In genomic region chr4:116165708-116166407, GRCm38 (mm10) we compare ENCODE assay signal across 25 mouse cellular contexts. TPM values are rescaled to one million over a fixed set of nuclear protein-coding genes. Genes with fewer than 3 reads are reported as not detected.
A peak's percentile ranks its signal among the peaks of the same experiment; 100 is the strongest.
DNase-seq lines count a peak whose midpoint lies in the region; ATAC-seq and TF ChIP-seq lines count a peak whose summit lies in the region.
"Had no signal": no experiment of that assay in that cellular context is flagged by ENCODE, and none has a peak within 500 bp of the region (broad histone marks: within the 10 kb centered on the region; RNA-seq: fewer than 3 reads in every experiment).

No protein-coding gene starts in this region.

- no peak overlapping the region for H3K9ac ChIP-seq in lung, embryonic 14.5 days
- H3K9ac ChIP-seq in intestine, postnatal 0 days (ENCODE audit: low read depth, low read length), result no peak overlapping the region
- H3K9ac ChIP-seq in stomach, embryonic 16.5 days (ENCODE audit: low read length), result no peak overlapping the region
- H3K9ac ChIP-seq: embryonic facial prominence, embryonic 12.5 days; hindbrain, embryonic 15.5 days; limb, embryonic 13.5 days; liver, embryonic 12.5 days; midbrain, embryonic 12.5 days had no signal

- H3K36me3 ChIP-seq in lung, embryonic 14.5 days (ENCODE audit: insufficient read depth), result 0 out of 2 replicates have a peak, but pooled peaks cover under 1% of the 10 kb centered on the region
- peaks cover 17% of the 10 kb centered on the region for H3K36me3 ChIP-seq in embryonic facial prominence, embryonic 10.5 days (replicated peaks)
- H3K36me3 ChIP-seq in intestine, postnatal 0 days (ENCODE audit: control insufficient read depth, insufficient read depth), result no peaks in the 10 kb centered on the region
- H3K36me3 ChIP-seq in stomach, embryonic 16.5 days (ENCODE audit: control insufficient read depth, insufficient read depth, low read length), result no peaks in the 10 kb centered on the region
- H3K36me3 ChIP-seq: hindbrain, embryonic 15.5 days; liver, embryonic 12.5 days; midbrain, embryonic 12.5 days had no signal

- peak overlapping the region; percentile 55 for H3K27ac ChIP-seq in lung, embryonic 14.5 days (ENCODE audit: low read depth)
- 0 out of 2 replicates have a peak overlapping the region, but pooled peaks have one; percentile 21 for H3K27ac ChIP-seq in embryonic facial prominence, embryonic 10.5 days (replicated peaks)
- H3K27ac ChIP-seq in intestine, postnatal 0 days (ENCODE audit: low read depth, low read length), result peak overlapping the region; percentile 62
- peak overlapping the region; percentile 87 for H3K27ac ChIP-seq in stomach, embryonic 16.5 days (ENCODE audit: low read length)
- H3K27ac ChIP-seq: embryonic facial prominence, embryonic 12.5 days; heart, embryonic 10.5 days; hindbrain, embryonic 15.5 days; limb, embryonic 13.5 days; liver, embryonic 12.5 days; midbrain, embryonic 12.5 days had no signal

- no peak overlapping the region for H3K4me2 ChIP-seq in lung, embryonic 14.5 days
- H3K4me2 ChIP-seq in intestine, postnatal 0 days (replicated peaks; ENCODE audit: low read depth), result peak overlapping the region; percentile 48
- H3K4me2 ChIP-seq in stomach, embryonic 16.5 days (ENCODE audit: low read depth, low read length), result peak overlapping the region; percentile 38
- H3K4me2 ChIP-seq: embryonic facial prominence, embryonic 12.5 days; hindbrain, embryonic 15.5 days; limb, embryonic 13.5 days; liver, embryonic 12.5 days; midbrain, embryonic 12.5 days had no signal

- no peak overlapping the region for H3K4me3 ChIP-seq in lung, embryonic 14.5 days (ENCODE audit: low read depth, low read length)
- no peak overlapping the region for H3K4me3 ChIP-seq in embryonic facial prominence, embryonic 10.5 days
- peak overlapping the region; percentile 2; the same call in 1 of the 2 replicates for H3K4me3 ChIP-seq in intestine, postnatal 0 days (ENCODE audit: low read depth, low read length)
- H3K4me3 ChIP-seq in stomach, embryonic 16.5 days (replicated peaks; ENCODE audit: low read length), result peak overlapping the region; percentile 9; the same call in 1 of the 2 replicates
- H3K4me3 ChIP-seq: embryonic facial prominence, embryonic 12.5 days; heart, embryonic 10.5 days; hindbrain, embryonic 15.5 days; limb, embryonic 13.5 days; liver, embryonic 12.5 days; midbrain, embryonic 12.5 days had no signal

- TF ChIP-seq CTCF in lung, embryonic 14.5 days (IDR thresholded peaks at IDR 0.05; ENCODE audit: low read depth), result no peak
- TF ChIP-seq CTCF in intestine, postnatal 0 days (IDR thresholded peaks at IDR 0.05; ENCODE audit: low read depth), result no peak

- no peaks in the 10 kb centered on the region for H3K27me3 ChIP-seq in lung, embryonic 14.5 days (ENCODE audit: insufficient read depth, low read length)
- H3K27me3 ChIP-seq in embryonic facial prominence, embryonic 10.5 days (replicated peaks; ENCODE audit: low read depth, poor library complexity, severe bottlenecking), result no peaks in the 10 kb centered on the region
- H3K27me3 ChIP-seq in intestine, postnatal 0 days (replicated peaks; ENCODE audit: control insufficient read depth, insufficient read depth, low read length), result no peaks in the 10 kb centered on the region
- no peaks in the 10 kb centered on the region for H3K27me3 ChIP-seq in stomach, embryonic 16.5 days (ENCODE audit: control insufficient read depth, insufficient read depth, low read length)
- H3K27me3 ChIP-seq: embryonic facial prominence, embryonic 12.5 days; hindbrain, embryonic 15.5 days; limb, embryonic 13.5 days; midbrain, embryonic 12.5 days had no signal

- WGBS in lung, embryonic 14.5 days, result 34% methylated on average over 8 of the region's 8 CpGs
- 46% methylated on average over 8 of the region's 8 CpGs for WGBS in embryonic facial prominence, embryonic 10.5 days
- WGBS in intestine, postnatal 0 days, result 32% methylated on average over 8 of the region's 8 CpGs
- 38% methylated on average over 8 of the region's 8 CpGs for WGBS in stomach, embryonic 16.5 days

- DNase-seq in lung, embryonic 14.5 days, result no peak
- no peak for DNase-seq in lung, postnatal 36 days
- no peak for DNase-seq in embryonic facial prominence, embryonic 10.5 days (ENCODE audit: low spot score)
- DNase-seq in left cerebral cortex, adult 9 months (ENCODE audit: low spot score in 2 of 2), result no peak
- DNase-seq in left cerebral cortex, adult 11 months (ENCODE audit: low spot score), result no peak
- DNase-seq: adrenal gland, adult 8-10 months; cerebellum, adult 11-12 months; cerebellum, postnatal 10 days; gastrocnemius, postnatal 36 days; kidney, adult 11 months; lung, postnatal 10 days; thymus, postnatal 36 days had no signal

- H3K9me3 ChIP-seq in lung, embryonic 14.5 days (ENCODE audit: low read depth, low read length), result no peaks in the 10 kb centered on the region
- no peaks in the 10 kb centered on the region for H3K9me3 ChIP-seq in embryonic facial prominence, embryonic 10.5 days
- H3K9me3 ChIP-seq in intestine, postnatal 0 days (ENCODE audit: control insufficient read depth), result no peaks in the 10 kb centered on the region
- H3K9me3 ChIP-seq in stomach, embryonic 16.5 days (replicated peaks; ENCODE audit: control insufficient read depth, low read length), result no peaks in the 10 kb centered on the region
- H3K9me3 ChIP-seq: embryonic facial prominence, embryonic 12.5 days; heart, embryonic 10.5 days; hindbrain, embryonic 15.5 days; limb, embryonic 13.5 days; liver, embryonic 12.5 days; midbrain, embryonic 12.5 days had no signal

- H3K4me1 ChIP-seq in lung, embryonic 14.5 days (ENCODE audit: insufficient read depth), result peaks cover 8% of the 10 kb centered on the region; the same call in 1 of the 2 replicates
- H3K4me1 ChIP-seq in embryonic facial prominence, embryonic 10.5 days, result peaks cover 22% of the 10 kb centered on the region
- H3K4me1 ChIP-seq in intestine, postnatal 0 days (replicated peaks; ENCODE audit: control insufficient read depth, insufficient read depth, low read length), result no peaks in the 10 kb centered on the region; the same call in 1 of the 2 replicates
- no peaks in the 10 kb centered on the region for H3K4me1 ChIP-seq in stomach, embryonic 16.5 days (ENCODE audit: control insufficient read depth, insufficient read depth, low read length)
- H3K4me1 ChIP-seq: hindbrain, embryonic 15.5 days; midbrain, embryonic 12.5 days had no signal

- ATAC-seq in lung, embryonic 14.5 days (ENCODE audit: insufficient read depth), result no peak
- peak; percentile 34 for ATAC-seq in intestine, postnatal 0 days
- peak; percentile 54; the same call in 1 of the 2 replicates for ATAC-seq in stomach, embryonic 16.5 days (ENCODE audit: insufficient read depth, low FRiP score)
- ATAC-seq: activated CD4-positive, CD25-positive, alpha-beta regulatory T cell, adult 4 months; liver, embryonic 12.5 days had no signal

RNA-seq across cellular contexts. Expression of gene Tspan1, which starts 1.5 kb away (rescaled TPM):
- polyA plus RNA-seq in lung, embryonic 14.5 days (2014; fragmentation: Nextera tagmentation; extraction: Ambion mirVana), result 7.0 and 7.5 TPM in 2 replicates
- 0.11 and 0.24 TPM in 2 replicates for polyA plus RNA-seq in embryonic facial prominence, embryonic 10.5 days (2016; fragmentation: Nextera tagmentation; extraction: Ambion mirVana)
- polyA plus RNA-seq in intestine, postnatal 0 days (2015; fragmentation: Nextera tagmentation; extraction: Ambion mirVana), result 40.1 and 63.8 TPM in 2 replicates
- polyA plus RNA-seq in stomach, embryonic 16.5 days (2015; fragmentation: Nextera tagmentation; extraction: Ambion mirVana), result 76.4 and 99.5 TPM in 2 replicates
- polyA plus RNA-seq: activated CD4-positive, CD25-positive, alpha-beta regulatory T cell, adult 4 months; heart, postnatal 0 days; liver, embryonic 12.5 days had no signal

RNA-seq across cellular contexts. Expression of gene 1700042G07Rik, which starts 7.3 kb away (rescaled TPM):
- polyA plus RNA-seq in lung, embryonic 14.5 days (2014; fragmentation: Nextera tagmentation; extraction: Ambion mirVana), result not detected in 2 replicates
- not detected in 2 replicates for polyA plus RNA-seq in embryonic facial prominence, embryonic 10.5 days (2016; fragmentation: Nextera tagmentation; extraction: Ambion mirVana)
- not detected in 2 replicates for polyA plus RNA-seq in intestine, postnatal 0 days (2015; fragmentation: Nextera tagmentation; extraction: Ambion mirVana)
- not detected in 2 replicates for polyA plus RNA-seq in stomach, embryonic 16.5 days (2015; fragmentation: Nextera tagmentation; extraction: Ambion mirVana)
- polyA plus RNA-seq: activated CD4-positive, CD25-positive, alpha-beta regulatory T cell, adult 4 months; C2C12; embryonic facial prominence, embryonic 12.5 days; forebrain, embryonic 11.5 days; heart, embryonic 10.5 days; heart, postnatal 0 days; hindbrain, embryonic 15.5 days; large intestine, adult 2 months; limb, embryonic 13.5 days; liver, embryonic 12.5 days; midbrain, embryonic 12.5 days had no signal

RNA-seq across cellular contexts. Expression of gene Gm49337, which starts 7.3 kb away (rescaled TPM):
- polyA plus RNA-seq in lung, embryonic 14.5 days (2014; fragmentation: Nextera tagmentation; extraction: Ambion mirVana), result not detected in 2 replicates
- not detected in 2 replicates for polyA plus RNA-seq in embryonic facial prominence, embryonic 10.5 days (2016; fragmentation: Nextera tagmentation; extraction: Ambion mirVana)
- not detected in 2 replicates for polyA plus RNA-seq in intestine, postnatal 0 days (2015; fragmentation: Nextera tagmentation; extraction: Ambion mirVana)
- polyA plus RNA-seq in stomach, embryonic 16.5 days (2015; fragmentation: Nextera tagmentation; extraction: Ambion mirVana), result not detected in 2 replicates
- polyA plus RNA-seq: activated CD4-positive, CD25-positive, alpha-beta regulatory T cell, adult 4 months; C2C12; embryonic facial prominence, embryonic 12.5 days; forebrain, embryonic 11.5 days; heart, embryonic 10.5 days; heart, postnatal 0 days; hindbrain, embryonic 15.5 days; large intestine, adult 2 months; limb, embryonic 13.5 days; liver, embryonic 12.5 days had no signal

RNA-seq across cellular contexts. Expression of gene Lurap1, which starts 14.7 kb away (rescaled TPM):
- polyA plus RNA-seq in lung, embryonic 14.5 days (2014; fragmentation: Nextera tagmentation; extraction: Ambion mirVana), result 2.5 and 3.4 TPM in 2 replicates
- 1.7 and 2.2 TPM in 2 replicates for polyA plus RNA-seq in embryonic facial prominence, embryonic 10.5 days (2016; fragmentation: Nextera tagmentation; extraction: Ambion mirVana)
- polyA plus RNA-seq in intestine, postnatal 0 days (2015; fragmentation: Nextera tagmentation; extraction: Ambion mirVana), result 0.56 and 0.68 TPM in 2 replicates
- polyA plus RNA-seq in stomach, embryonic 16.5 days (2015; fragmentation: Nextera tagmentation; extraction: Ambion mirVana), result 2.6 and 3.0 TPM in 2 replicates

RNA-seq across cellular contexts. Expression of gene Pomgnt1, which starts 42.2 kb away (rescaled TPM):
- polyA plus RNA-seq in lung, embryonic 14.5 days (2014; fragmentation: Nextera tagmentation; extraction: Ambion mirVana), result 63.3 and 66.5 TPM in 2 replicates
- 57.6 and 61.4 TPM in 2 replicates for polyA plus RNA-seq in embryonic facial prominence, embryonic 10.5 days (2016; fragmentation: Nextera tagmentation; extraction: Ambion mirVana)
- 18.1 and 18.2 TPM in 2 replicates for polyA plus RNA-seq in intestine, postnatal 0 days (2015; fragmentation: Nextera tagmentation; extraction: Ambion mirVana)
- 49.4 and 50.0 TPM in 2 replicates for polyA plus RNA-seq in stomach, embryonic 16.5 days (2015; fragmentation: Nextera tagmentation; extraction: Ambion mirVana)

Comparison
In these comparisons a context has a peak if more than half of its experiments do, and no peak if none do; other contexts are left out.
1. H3K27ac ChIP-seq: peak in every context shown above with its lines; median percentile 87 in stomach, embryonic 16.5 days; 62 in intestine, postnatal 0 days; 55 in lung, embryonic 14.5 days; 21 in embryonic facial prominence, embryonic 10.5 days.
2. H3K4me3 ChIP-seq: peak in intestine, postnatal 0 days (single experiment) and stomach, embryonic 16.5 days (single experiment); none in lung, embryonic 14.5 days (single experiment) and embryonic facial prominence, embryonic 10.5 days (single experiment).